Mouse (Mus musculus): ENCODE data around the gene Cfap73. TPM values are rescaled to one million over a fixed set of nuclear protein-coding genes. Genes with fewer than 3 reads are reported as not detected.

Gene Cfap73
- total RNA-seq, 2 experiments from 2014 or later = not detected

- Histone ChIP-seq H3K27ac (no peak overlapping the region), H3K4me3 (peak overlapping the region; percentile 60)
- intact Hi-C loops (cut with DNase I) = loop anchor here (1.0 kb wide), 1 partner anchor 100 kb away; no protein-coding TSS in a partner anchor
- peak; percentile 91 for DNase-seq
- peak; percentile 93 for TF ChIP-seq CTCF (IDR thresholded peaks at IDR 0.05)
These were observed 28.3 kb downstream of the Cfap73 start for GRCm38 (mm10) chr5:120605688-120606087.

GRCm38 (mm10) chr5:120605241-120605661, 28.8 kb downstream of the Cfap73 start:
- intact Hi-C loops (cut with DNase I) = loop anchor here (1.0 kb wide), 1 partner anchor 100 kb away; no protein-coding TSS in a partner anchor
- no peak for TF ChIP-seq CTCF (IDR thresholded peaks at IDR 0.05)
- peak overlapping the region; percentile 60 for H3K4me3 ChIP-seq
- no peak for DNase-seq
- peak overlapping the region; percentile 48; the same call in 1 of the 2 replicates for H3K27ac ChIP-seq

GRCm38 (mm10) chr5:120604839-120605238, 29.2 kb downstream of the Cfap73 start:
- H3K4me3 ChIP-seq = peak overlapping the region; percentile 60
- peak; percentile 73 for TF ChIP-seq CTCF (IDR thresholded peaks at IDR 0.05)
- peak; percentile 88 for DNase-seq
- intact Hi-C loops (cut with DNase I) = loop anchor here (1.0 kb wide), 1 partner anchor 100 kb away; no protein-coding TSS in a partner anchor
- 0 out of 2 replicates have a peak overlapping the region, but pooled peaks have one; percentile 48 for H3K27ac ChIP-seq

- no peak for TF ChIP-seq CTCF (IDR thresholded peaks at IDR 0.05)
- no peak for DNase-seq
- intact Hi-C loops (cut with DNase I) = no loop called here
- Histone ChIP-seq H3K27ac (no peak overlapping the region), H3K4me3 (no peak overlapping the region)
These were observed 30.5 kb downstream of the Cfap73 start for GRCm38 (mm10) chr5:120603515-120603914.

- H3K27ac ChIP-seq = no peak overlapping the region
- H3K4me3 ChIP-seq = no peak overlapping the region
- no peak for TF ChIP-seq CTCF (IDR thresholded peaks at IDR 0.05)
- no peak for DNase-seq
- intact Hi-C loops (cut with DNase I) = no loop called here
These were observed 31.8 kb downstream of the Cfap73 start for GRCm38 (mm10) chr5:120602210-120602609.

GRCm38 (mm10) chr5:120600946-120601668, 32.9 kb downstream of the Cfap73 start:
- H3K4me3 ChIP-seq = no peak overlapping the region
- no peak overlapping the region for H3K27ac ChIP-seq
- no peak for DNase-seq
- peak; percentile 58 for TF ChIP-seq CTCF (IDR thresholded peaks at IDR 0.05)
- intact Hi-C loops (cut with DNase I) = no loop called here

GRCm38 (mm10) chr5:120599625-120600024, 34.4 kb downstream of the Cfap73 start:
- Histone ChIP-seq H3K4me3 (no peak overlapping the region), H3K27ac (no peak overlapping the region)
- no peak for DNase-seq
- intact Hi-C loops (cut with DNase I) = no loop called here
- TF ChIP-seq CTCF (IDR thresholded peaks at IDR 0.05) = no peak

- DNase-seq = no peak
- Histone ChIP-seq H3K4me3 (no peak overlapping the region), H3K27ac (no peak overlapping the region)
- intact Hi-C loops (cut with DNase I) = no loop called here
- no peak for TF ChIP-seq CTCF (IDR thresholded peaks at IDR 0.05)
These were observed 39.5 kb downstream of the Cfap73 start for GRCm38 (mm10) chr5:120594485-120594884.

GRCm38 (mm10) chr5:120592141-120592540, 41.9 kb downstream of the Cfap73 start:
- no peak for DNase-seq
- intact Hi-C loops (cut with DNase I) = no loop called here
- peak; percentile 40; the same call in 1 of the 2 replicates for TF ChIP-seq CTCF (IDR thresholded peaks at IDR 0.05)
- H3K27ac ChIP-seq = no peak overlapping the region
- no peak overlapping the region for H3K4me3 ChIP-seq

- intact Hi-C loops (cut with DNase I) = no loop called here
- no peak for DNase-seq
- no peak overlapping the region for H3K4me3 ChIP-seq
- TF ChIP-seq CTCF (IDR thresholded peaks at IDR 0.05) = peak; percentile 56
- no peak overlapping the region for H3K27ac ChIP-seq
These were observed 43.6 kb downstream of the Cfap73 start for GRCm38 (mm10) chr5:120590356-120591010.

GRCm38 (mm10) chr5:120588569-120589094, 45.4 kb downstream of the Cfap73 start, which contains the start of the genes Tpcn1 and Iqcd:
TSS of gene Tpcn1 (minus strand) at chr5:120588673.
TSS of gene Iqcd (plus strand) at chr5:120589016.
- intact Hi-C loops (cut with DNase I) = loop anchor here (2.0 to 5.0 kb wide), 2 partner anchors 26 to 76 kb away; partner anchors contain the start of gene Slc8b1

GRCm38 (mm10) chr5:120587940-120588568, 46.0 kb downstream of the Cfap73 start:
- peak overlapping the region; percentile 92 for H3K27ac ChIP-seq
- no peak for DNase-seq
- intact Hi-C loops (cut with DNase I) = loop anchor here (2.0 to 5.0 kb wide), 2 partner anchors 25 to 76 kb away; partner anchors contain the start of gene Slc8b1
- H3K4me3 ChIP-seq = peak overlapping the region; percentile 99
- no peak for TF ChIP-seq CTCF (IDR thresholded peaks at IDR 0.05)

More at GRCm38 (mm10) chr5:120588569-120589094, 45.4 kb downstream of the Cfap73 start, which contains the start of the genes Tpcn1 and Iqcd:
- peak within 1 kb of the TSS; percentile 99 for H3K4me3 ChIP-seq
- peak; percentile 100 for DNase-seq
- H3K27ac ChIP-seq = peak within 1 kb of the TSS; percentile 92
- peak; percentile 14; the same call in 1 of the 2 replicates for TF ChIP-seq CTCF (IDR thresholded peaks at IDR 0.05)
